30 mouse cellular contexts compared by ENCODE assay signal in the genomic region with DNA sequence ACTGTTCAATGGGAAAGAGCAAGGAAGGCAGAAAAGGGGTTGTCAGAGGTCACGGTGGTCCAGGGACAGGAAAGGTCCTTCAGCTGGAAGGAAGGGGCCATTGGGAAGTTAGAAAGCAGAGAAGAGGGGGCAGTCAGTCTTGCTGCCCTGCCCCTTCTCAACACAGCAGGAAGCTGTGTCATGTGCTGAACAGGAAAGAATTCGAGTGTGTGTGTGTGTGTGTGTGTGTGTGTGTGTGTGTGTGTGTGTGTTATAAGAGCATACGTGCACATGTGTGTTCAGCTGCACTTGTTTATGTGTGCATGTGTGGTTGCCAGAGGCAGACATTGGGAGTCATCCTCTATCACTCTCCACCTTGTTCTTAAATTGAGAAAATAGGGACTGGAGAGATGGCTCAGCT. TPM values are rescaled to one million over a fixed set of nuclear protein-coding genes. Genes with fewer than 3 reads are reported as not detected.
A peak's percentile ranks its signal among the peaks of the same experiment; 100 is the strongest.
DNase-seq lines count a peak whose midpoint lies in the region; ATAC-seq lines count a peak whose summit lies in the region.
"Had no signal": no experiment of that assay in that cellular context is flagged by ENCODE, and none has a peak within 500 bp of the region (broad histone marks: within the 10 kb centered on the region; RNA-seq: fewer than 3 reads in every experiment).

No protein-coding gene starts in this region.

- H3K27ac ChIP-seq in macrophage: peak overlapping the region; percentile 39
- H3K27ac ChIP-seq: embryonic facial prominence, embryonic 13.5 days; gastrocnemius, adult 2 months; hindbrain, embryonic 10.5 days; layer of hippocampus, adult 2 months; limb, embryonic 13.5 days; liver, embryonic 12.5 days; midbrain, embryonic 13.5 days; neural tube, embryonic 13.5 days; stomach, embryonic 15.5 days had no signal

- no peak for ATAC-seq in megakaryocyte progenitor cell, adult 5-6 weeks (replicated peaks; ENCODE audit: poor library complexity)
- ATAC-seq: forebrain, embryonic 14.5 days; hindbrain, embryonic 16.5 days; intestine, embryonic 16.5 days; liver, embryonic 12.5 days; midbrain, embryonic 13.5 days had no signal

- DNase-seq in adrenal gland, postnatal 14 days: peak; percentile 12
- DNase-seq in adrenal gland, postnatal 4 days (ENCODE audit: low spot score in 2 of 2): no peak
- peak; percentile 35 for DNase-seq in thymus, postnatal 25 days
- DNase-seq in thymus, postnatal 4 days: no peak
- no peak for DNase-seq in kidney, adult 9 months
- DNase-seq: cerebellum, adult 18-20 months; cerebellum, postnatal 36 days; embryo, embryonic 11 days; gastrocnemius, adult 2 months; kidney, postnatal 25 days; layer of hippocampus, postnatal 36 days; lung, adult 2 months; lung, postnatal 14 days; retina, postnatal 1 day; right cerebral cortex, postnatal 25 days had no signal

- WGBS in macrophage (ENCODE audit: missing documents): 16% methylated on average over 3 of the region's 3 CpGs

- no peaks in the 10 kb centered on the region for H3K79me2 ChIP-seq in macrophage (ENCODE audit: inconsistent target)

- H3K36me3 ChIP-seq in macrophage (ENCODE audit: inconsistent target): no peaks in the 10 kb centered on the region
- H3K36me3 ChIP-seq: embryonic facial prominence, embryonic 13.5 days; hindbrain, embryonic 10.5 days; limb, embryonic 13.5 days; liver, embryonic 12.5 days; midbrain, embryonic 13.5 days; neural tube, embryonic 13.5 days; stomach, embryonic 15.5 days had no signal

- no peak overlapping the region for H3K4me3 ChIP-seq in macrophage (ENCODE audit: inconsistent target)
- H3K4me3 ChIP-seq: embryonic facial prominence, embryonic 13.5 days; erythroblast, embryonic 14.5 days; gastrocnemius, adult 2 months; hindbrain, embryonic 10.5 days; layer of hippocampus, adult 2 months; limb, embryonic 13.5 days; liver, embryonic 12.5 days; megakaryocyte, embryonic 14.5 days; midbrain, embryonic 13.5 days; neural tube, embryonic 13.5 days; stomach, embryonic 15.5 days had no signal

RNA-seq across cellular contexts. Expression of a gene that starts 48.5 kb away (rescaled TPM):
- total RNA-seq in adrenal gland, postnatal 14 days (2021): 1.2 TPM in 1 of 2 replicates, not detected in the other
- 1 to 10 TPM; 1.1 to 1.2 TPM for total RNA-seq in adrenal gland, postnatal 4 days (2021)
- total RNA-seq in macrophage (2018; cell fraction: chromatin; rRNA removed): 1 to 10 TPM in 6 of 26 experiments, not detected in 20; 1.3 to 3.1 (median 1.9) TPM
- total RNA-seq in macrophage (2018; cell fraction: cytosol; rRNA removed): 1 to 10 TPM in 22 of 26 experiments, under 1 TPM in 4; 0.80 to 2.2 (median 1.4) TPM
- total RNA-seq in macrophage (2018; cell fraction: nucleus; rRNA removed): 1 to 10 TPM in 20 of 26 experiments, not detected in 6; 1.0 to 4.2 (median 2.0) TPM
- 0.40 to 0.57 TPM in 2 of 3 replicates, not detected in the other for polyA plus RNA-seq in macrophage (2018)
- not detected in 2 replicates for total RNA-seq in megakaryocyte progenitor cell, adult 5-6 weeks (2015)
- 1.5 TPM in 1 of 2 replicates, not detected in the other for total RNA-seq in megakaryocyte progenitor cell, adult 5-6 weeks (2017)
- total RNA-seq: gastrocnemius, adult 2 months had no signal

RNA-seq across cellular contexts. Expression of a gene that starts 48.8 kb away (rescaled TPM):
- 111 and 117 TPM in 2 replicates for total RNA-seq in adrenal gland, postnatal 14 days (2021)
- 100 to 1,000 TPM; 100 to 105 TPM for total RNA-seq in adrenal gland, postnatal 4 days (2021)
- 10 to 100 TPM; 24.2 to 52.1 (median 39.1) TPM for total RNA-seq in macrophage (2018; cell fraction: chromatin; rRNA removed)
- 100 to 1,000 TPM; 164 to 272 (median 215) TPM for total RNA-seq in macrophage (2018; cell fraction: cytosol; rRNA removed)
- 100 to 1,000 TPM in 24 of 26 experiments, 10 to 100 TPM in 2; 93.7 to 259 (median 148) TPM for total RNA-seq in macrophage (2018; cell fraction: nucleus; rRNA removed)
- 84.8 to 161 TPM (median 114 TPM) in 3 replicates for polyA plus RNA-seq in macrophage (2018)
- 89.6 and 90.6 TPM in 2 replicates for total RNA-seq in megakaryocyte progenitor cell, adult 5-6 weeks (2015)
- total RNA-seq in megakaryocyte progenitor cell, adult 5-6 weeks (2017): 145 and 148 TPM in 2 replicates

Comparison
In these comparisons a context has a peak if more than half of its experiments do, and no peak if none do; other contexts are left out.
1. DNase-seq: peak in adrenal gland, postnatal 14 days (single experiment) and thymus, postnatal 25 days (single experiment); none in adrenal gland, postnatal 4 days (0 of 2), thymus, postnatal 4 days (single experiment) and kidney, adult 9 months (single experiment).